Mouse (Mus musculus) cerebellum, adult 11 months (tissue): ENCODE data around the gene Ddn.
A peak's percentile ranks its signal among the peaks of the same experiment; 100 is the strongest.

ENCODE experiments used
- DNase-seq: peaks from one replicate; pipeline ENCODE4 v3.0.0; 2022

Gene Ddn

DNA sequence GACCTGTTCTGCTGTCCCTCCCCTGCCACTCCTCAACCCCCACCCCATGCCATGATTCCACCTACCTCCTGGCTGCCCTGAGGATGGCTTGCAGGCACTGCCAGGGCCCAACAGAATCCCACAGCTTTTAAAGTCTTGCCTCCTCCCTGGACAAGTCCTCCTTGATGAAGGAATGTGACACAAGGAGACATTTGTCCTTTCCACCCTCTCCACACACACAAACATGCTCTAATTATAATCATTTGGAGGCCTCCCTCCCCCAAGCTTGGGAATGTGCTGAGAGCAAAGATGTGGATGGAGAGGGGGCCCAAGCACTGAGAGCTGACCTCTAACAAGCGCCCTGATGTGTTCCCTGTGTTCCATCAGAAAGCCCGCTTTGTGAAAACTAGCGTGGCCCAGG is at the start of gene Ddn:
Gene Ddn, minus strand, starts transcription at position 101 of the 400 bp plus-strand sequence.
- DNase-seq, result no peak

DNA sequence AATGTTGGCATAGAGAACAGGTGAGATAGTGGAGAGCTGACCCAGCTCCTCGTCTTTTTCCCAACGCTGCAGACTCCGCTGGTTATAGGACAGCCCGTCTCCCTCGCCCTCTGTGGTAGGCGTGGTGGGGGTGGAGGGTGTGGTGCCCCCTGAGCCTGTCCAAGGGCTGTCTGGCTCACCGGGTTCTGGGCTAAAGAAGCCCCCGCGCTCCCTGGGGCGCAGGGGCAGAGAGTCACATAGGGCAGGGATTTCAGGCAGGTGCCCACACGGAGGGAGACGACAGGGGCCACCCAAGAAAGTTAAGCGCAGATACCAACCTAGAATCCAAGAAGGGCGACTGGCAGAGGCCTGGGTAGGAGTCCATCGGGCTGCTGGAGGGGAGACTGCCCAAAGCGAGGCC is 44.9 kb upstream of the Ddn start:
- no peak for DNase-seq

DNA sequence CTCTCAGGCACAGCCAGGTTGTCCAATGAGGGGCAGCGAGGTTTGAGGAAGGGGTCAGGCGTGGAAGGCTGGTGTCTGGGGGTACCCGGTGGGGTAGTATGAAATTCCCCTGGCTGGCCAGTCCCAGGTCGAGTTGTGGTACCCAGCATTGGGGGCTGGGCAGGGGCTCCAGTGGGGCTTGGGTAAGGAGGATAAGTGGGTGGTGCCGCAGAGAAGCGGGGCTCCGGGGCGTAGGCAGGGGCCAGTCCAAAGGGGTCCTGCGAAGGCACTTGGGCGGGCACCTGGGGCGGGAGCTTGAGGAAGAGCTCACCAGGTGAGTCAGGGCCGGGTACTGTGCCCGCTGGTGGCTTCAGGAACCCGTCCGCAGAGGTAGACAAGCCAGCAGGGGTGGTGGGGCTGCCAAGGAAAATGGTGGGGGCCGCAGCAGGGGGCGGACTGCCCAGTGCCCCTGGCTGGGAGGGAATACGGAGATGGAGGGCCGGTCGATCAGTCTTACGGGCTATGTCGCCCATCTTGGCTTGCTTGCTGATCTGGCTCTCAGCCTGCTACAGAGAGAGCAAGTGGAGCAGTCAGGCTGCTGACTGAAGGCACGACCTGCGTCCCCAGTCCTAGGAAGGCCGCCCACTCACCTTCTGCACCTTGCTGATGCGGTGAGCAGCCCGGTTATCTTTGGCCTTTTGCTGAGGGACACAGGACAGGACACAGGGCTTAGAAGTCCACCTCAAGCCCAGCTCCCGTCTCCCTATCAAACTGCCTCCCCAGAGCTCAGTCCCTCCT is 44.1 kb upstream of the Ddn start:
- DNase-seq, result no peak

- DNase-seq, result no peak
Observed at GRCm38 (mm10) chr15:98852733-98853132, 43.4 kb upstream of the Ddn start.

DNA sequence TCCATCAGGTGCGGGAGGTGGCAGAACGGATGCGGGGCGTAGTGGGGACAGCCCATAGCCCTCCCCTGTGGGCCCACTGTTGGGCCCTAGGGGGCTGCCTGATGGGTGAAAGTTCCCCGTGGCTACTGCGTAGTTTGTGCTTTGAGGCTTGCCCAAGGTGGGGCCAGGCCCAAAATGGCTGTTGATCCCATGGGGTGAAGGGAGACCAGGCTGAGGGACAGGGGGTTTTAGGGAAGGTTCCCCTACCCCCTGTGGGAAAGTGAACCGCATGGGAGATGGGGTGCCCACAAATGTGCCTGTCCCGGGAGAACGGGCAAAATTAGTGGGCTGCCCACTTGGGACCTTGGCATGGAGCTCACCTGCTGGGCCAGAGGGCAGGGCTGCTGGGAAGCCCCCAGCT is 42.8 kb upstream of the Ddn start:
- DNase-seq, result no peak

DNA sequence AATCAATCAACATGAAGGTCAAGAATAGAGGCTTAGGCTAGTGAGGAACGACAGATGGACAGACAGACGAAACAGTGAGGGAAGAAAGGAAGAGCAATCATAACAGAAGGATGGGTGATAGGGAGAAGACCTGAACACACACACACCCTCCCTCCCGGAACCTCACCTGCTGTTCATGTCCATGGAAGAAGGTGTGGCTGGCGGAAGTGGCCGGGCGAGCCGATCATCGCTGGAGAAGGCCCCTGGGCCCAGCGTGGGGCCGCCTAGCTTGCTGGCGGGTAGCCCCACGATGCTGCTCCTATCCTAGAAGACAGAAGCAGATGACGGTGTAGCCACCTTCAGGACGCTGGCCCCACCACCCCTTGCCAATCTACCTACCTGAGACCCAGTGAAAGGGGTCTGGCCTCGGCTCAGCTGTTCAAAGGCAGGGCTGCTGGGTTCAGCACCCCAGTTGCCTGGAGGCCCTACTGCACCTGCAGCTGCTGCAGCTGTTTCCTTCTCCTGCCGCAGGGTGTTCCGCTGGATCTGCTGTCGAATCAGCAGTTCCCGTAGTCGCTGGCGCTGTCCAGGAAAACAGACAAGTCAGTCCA is 42.0 kb upstream of the Ddn start:
- DNase-seq, result peak; percentile 16

DNA sequence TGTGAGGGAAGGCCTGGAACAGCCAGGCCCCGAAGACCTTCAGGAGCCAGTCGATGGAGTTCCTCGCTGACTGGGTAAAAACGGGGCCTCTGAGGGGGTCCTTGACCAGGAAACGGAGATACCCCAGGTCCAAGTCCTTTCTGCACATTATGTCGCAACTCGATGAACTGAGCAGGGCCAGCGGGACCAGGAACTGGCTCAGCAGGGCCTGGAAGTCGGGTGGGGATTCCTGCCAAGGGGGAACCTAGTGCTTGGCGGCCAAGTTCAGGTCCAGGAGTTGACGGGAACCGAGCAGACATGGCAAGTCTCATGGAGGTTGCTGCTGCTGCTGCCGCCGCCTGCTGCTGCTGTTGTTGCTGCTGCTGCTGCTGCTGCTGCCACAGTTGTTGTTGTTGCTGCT is 41.4 kb upstream of the Ddn start:
- peak; percentile 31 for DNase-seq

- peak; percentile 18 for DNase-seq
Observed at GRCm38 (mm10) chr15:98849956-98850600, 40.8 kb upstream of the Ddn start.

- peak; percentile 10 for DNase-seq
Observed at GRCm38 (mm10) chr15:98849165-98849564, 39.9 kb upstream of the Ddn start.

DNA sequence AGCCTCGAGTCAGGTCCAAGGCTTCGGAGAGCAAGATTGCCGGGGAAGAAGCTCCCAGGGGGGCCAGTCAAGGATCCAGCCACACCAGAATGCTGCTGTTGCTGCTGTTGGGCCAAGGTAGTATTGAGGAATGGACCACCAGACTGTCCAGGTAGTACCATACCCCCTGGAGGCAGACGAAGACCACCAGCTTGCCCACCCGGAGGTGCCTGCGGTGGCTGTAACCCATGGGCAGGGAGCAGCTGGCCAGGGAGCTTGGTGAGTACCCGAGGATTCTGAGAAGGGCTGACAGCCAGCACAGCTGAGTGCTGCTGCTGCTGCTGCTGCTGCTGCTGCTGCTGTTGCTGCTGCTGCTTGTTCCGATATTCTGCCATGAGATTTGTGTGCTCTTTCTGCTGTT is 36.9 kb upstream of the Ddn start:
- no peak for DNase-seq

DNA sequence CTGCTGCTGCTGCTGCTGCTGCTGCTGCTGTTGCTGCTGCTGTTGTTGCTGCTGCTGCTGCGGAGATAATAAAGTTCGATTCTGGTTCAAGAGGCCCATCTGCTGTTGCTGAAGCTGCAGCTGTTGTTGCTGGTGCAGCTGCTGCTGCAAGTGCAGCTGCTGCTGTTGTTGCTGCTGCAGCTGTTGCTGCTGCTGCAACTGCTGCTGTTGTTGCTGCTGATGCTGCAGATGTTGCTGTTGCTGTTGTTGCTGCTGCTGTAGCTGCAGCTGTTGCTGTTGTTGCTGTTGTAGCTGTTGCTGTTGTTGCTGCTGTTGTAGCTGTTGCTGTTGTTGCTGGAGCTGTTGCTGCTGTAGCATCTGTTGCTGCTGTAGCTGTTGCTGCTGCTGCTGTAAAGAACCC is 35.9 kb upstream of the Ddn start:
- DNase-seq, result no peak

- no peak for DNase-seq
Observed at GRCm38 (mm10) chr15:98843595-98844223, 34.4 kb upstream of the Ddn start.

GRCm38 (mm10) chr15:98839671-98840585 is 30.6 kb upstream of the Ddn start:
- DNase-seq, result peak; percentile 10

DNA sequence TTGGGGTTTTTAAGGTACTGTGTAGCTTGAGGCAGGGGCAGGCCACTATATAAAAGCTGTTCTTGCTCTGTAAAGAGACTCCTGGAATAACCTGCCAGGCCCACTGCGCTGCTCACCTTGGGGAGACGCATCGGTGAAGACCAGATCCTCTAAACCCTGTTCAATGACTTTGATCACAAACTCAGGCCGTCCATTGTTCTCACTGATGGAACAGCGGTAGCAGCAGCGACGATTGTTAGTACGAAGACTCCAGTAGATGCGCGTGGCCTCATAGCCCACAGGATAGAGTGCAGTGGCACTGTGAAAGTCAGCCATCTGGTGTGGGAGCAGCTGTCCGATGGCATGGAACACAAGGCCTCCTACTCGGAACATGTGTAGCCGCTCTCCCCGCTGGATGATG is 29.9 kb upstream of the Ddn start:
- DNase-seq, result no peak

- DNase-seq, result no peak
Observed at GRCm38 (mm10) chr15:98837743-98838103, 28.4 kb upstream of the Ddn start.

DNA sequence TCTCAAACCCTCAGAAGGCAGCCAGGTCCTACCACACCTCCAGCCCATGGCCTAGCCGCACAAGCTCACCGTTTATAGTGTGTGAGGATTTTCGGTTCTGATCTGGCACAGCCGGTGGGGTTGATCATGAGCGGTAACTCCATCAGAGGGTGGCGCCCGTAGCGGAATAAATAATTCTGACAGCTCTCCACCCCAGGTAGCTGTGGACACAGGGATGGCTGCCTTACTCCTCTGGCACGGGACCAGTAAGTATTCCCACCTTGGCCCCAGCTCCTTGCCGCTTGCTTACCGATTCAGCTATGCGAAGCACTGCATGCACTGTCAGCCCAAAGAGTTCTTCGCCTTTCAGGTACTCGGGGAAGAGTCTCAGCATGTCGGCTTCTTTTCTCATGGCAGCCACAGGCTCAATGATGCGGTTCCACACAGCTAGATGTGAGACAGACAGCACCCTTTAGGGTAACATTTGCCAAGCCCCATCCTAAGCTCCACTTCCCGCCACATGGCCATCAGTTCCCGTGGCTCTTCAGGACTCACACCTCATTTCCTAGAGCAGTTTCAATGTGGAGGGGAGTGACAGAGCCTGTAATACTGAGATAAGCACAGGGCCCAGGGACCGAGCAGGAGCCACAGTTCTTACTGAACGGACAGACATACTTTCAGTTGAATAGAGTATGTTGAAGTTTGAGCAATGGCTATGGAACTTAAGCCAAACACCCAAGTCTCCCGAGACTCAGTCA is 27.9 kb upstream of the Ddn start:
- peak; percentile 7 for DNase-seq

- DNase-seq, result no peak
Observed at GRCm38 (mm10) chr15:98835291-98835690, 26.0 kb upstream of the Ddn start.

DNA sequence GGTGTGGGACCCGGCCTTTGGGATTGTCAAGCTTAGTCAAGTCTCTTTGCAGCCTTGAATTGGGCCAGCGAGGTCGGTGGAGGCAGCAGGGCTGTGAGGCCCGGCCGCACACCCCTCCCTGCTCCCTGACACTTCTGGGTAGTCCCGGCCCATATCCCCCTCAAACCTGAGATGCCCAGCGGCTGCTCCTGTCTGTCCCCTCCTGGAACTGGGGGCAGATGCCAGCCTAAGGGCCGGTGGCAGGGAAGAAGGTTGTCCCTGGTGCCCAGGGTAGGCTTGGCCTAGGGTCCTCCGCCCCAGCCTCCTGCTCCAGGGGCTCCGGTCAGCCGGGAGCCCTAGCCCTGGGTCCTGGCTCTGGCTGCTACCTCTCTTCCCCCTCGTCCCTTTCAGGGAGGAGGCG is 24.8 kb upstream of the Ddn start:
- peak; percentile 8 for DNase-seq

GRCm38 (mm10) chr15:98833281-98833680 is 24.0 kb upstream of the Ddn start:
- peak; percentile 19 for DNase-seq

GRCm38 (mm10) chr15:98832161-98833058 is 23.1 kb upstream of the Ddn start:
- no peak for DNase-seq

DNA sequence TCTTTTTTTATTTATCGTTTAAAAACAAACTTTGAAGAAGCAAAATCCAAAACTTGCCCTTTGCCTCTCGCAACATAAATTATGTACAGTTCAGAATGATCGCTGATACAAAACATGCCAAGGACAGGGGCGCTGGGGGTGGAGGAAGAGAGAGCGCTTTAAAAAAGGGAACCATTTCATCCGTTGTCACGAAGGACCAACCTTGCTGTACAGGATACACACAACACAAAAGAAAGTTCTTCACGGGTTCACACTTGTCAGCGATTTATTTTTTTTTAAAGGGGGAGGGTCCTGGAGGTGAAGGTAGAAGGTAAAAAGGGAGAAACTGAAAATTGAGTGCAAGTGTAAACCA is 22.4 kb upstream of the Ddn start:
- no peak for DNase-seq
